Mouse (Mus musculus) erythroblast, embryonic 14.5 days (primary cell): ENCODE results near the gene Hes3. TPM values are rescaled to one million over a fixed set of nuclear protein-coding genes. Genes with fewer than 3 reads are reported as not detected.

Experiments used
- H3K27me3 ChIP-seq: 2 replicates; pipeline ENCODE4 v1.6.1; 2012; ENCODE audit warnings: inconsistent platforms; ENCODE audit not compliant: control insufficient read depth
- H3K36me3 ChIP-seq: 2 replicates; pipeline ENCODE4 v1.6.1; 2012; ENCODE audit warnings: mild to moderate bottlenecking, inconsistent platforms; ENCODE audit not compliant: control insufficient read depth
- H3K4me1 ChIP-seq: 2 replicates; pipeline ENCODE4 v1.6.1; 2012; ENCODE audit warnings: inconsistent platforms; ENCODE audit not compliant: control insufficient read depth
- H3K4me3 ChIP-seq: replicated peaks from 2 replicates; pipeline ENCODE3; 2012; ENCODE audit warnings: moderate library complexity, mild to moderate bottlenecking, inconsistent platforms
- H3K9me3 ChIP-seq: 2 replicates; pipeline ENCODE4 v1.6.1; 2012; ENCODE audit warnings: low read length, inconsistent platforms, mixed read lengths; ENCODE audit not compliant: control insufficient read depth
- GATA1 ChIP-seq: IDR thresholded peaks from 2 replicates; pipeline ENCODE4 v1.6.1; 2012; ENCODE audit warnings: low read length, inconsistent platforms, mixed read lengths
- TAL1 ChIP-seq: IDR thresholded peaks from 3 replicates; pipeline ENCODE4 v1.6.1; 2012; ENCODE audit warnings: low read length, inconsistent platforms, mixed read lengths
- polyA plus RNA-seq: library from polyadenylated mRNA; stranded (reverse); fragments of >175 nt; gene quantifications from 2 replicates; pipeline ENCODE4 v1.2.3, GENCODE M21; 2012

Hes3 gene
- polyA plus RNA-seq, 1 experiment, result not detected

DNA sequence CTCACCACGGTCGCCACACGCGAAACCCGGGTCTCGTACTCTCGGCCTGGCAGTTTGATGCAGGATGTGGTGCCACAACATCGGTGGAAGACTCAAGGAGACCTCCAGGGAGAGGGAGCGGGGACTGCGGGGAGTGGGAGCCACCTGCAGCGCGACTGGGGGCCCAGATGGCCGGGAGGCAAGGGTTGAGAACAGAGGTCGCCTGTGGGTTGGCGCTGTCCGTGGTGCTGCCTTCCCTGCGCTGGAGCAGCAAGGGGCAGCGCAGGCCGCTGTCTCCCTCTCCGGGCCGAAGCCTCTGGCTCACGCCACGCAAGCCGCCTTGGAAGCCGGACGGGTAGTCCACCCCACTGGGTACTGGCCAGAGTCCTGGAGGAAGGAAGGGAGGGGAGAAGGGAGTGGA is 4.6 kb downstream of the Hes3 start:
- Histone ChIP-seq H3K4me1 (peaks cover 20% of the 10 kb centered on the region), H3K9me3 (peaks cover 8% of the 10 kb centered on the region; the same call in 1 of the 2 replicates), H3K36me3 (no peaks in the 10 kb centered on the region), H3K4me3 (no peak overlapping the region), H3K27me3 (peaks cover 93% of the 10 kb centered on the region)
- no peak for TF ChIP-seq TAL1
- TF ChIP-seq GATA1, result no peak

DNA sequence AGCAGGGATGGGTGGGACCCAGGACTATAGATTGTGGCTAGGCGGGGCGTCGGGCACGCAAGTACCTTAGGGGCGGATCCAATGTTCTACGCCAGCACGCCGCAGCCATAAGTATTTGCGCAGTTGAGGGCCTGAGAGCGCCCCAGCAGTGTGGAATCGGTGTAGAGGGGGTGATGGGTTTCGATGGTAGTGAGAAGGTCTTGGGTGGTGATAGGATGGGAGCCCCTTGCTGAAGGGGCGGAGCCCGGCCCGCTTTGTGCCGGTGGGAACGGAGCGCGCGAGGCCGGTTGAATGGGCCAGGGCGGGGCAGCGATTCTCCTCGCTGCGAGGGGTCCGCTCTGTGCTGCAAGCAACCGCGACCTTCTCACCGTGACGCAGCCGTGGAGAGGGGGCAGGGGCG is 5.3 kb downstream of the Hes3 start:
- Histone ChIP-seq H3K4me3 (no peak overlapping the region), H3K27me3 (peaks cover 93% of the 10 kb centered on the region), H3K9me3 (peaks cover 8% of the 10 kb centered on the region; the same call in 1 of the 2 replicates), H3K36me3 (no peaks in the 10 kb centered on the region), H3K4me1 (peaks cover 20% of the 10 kb centered on the region)
- TF ChIP-seq TAL1, result no peak
- TF ChIP-seq GATA1, result no peak

DNA sequence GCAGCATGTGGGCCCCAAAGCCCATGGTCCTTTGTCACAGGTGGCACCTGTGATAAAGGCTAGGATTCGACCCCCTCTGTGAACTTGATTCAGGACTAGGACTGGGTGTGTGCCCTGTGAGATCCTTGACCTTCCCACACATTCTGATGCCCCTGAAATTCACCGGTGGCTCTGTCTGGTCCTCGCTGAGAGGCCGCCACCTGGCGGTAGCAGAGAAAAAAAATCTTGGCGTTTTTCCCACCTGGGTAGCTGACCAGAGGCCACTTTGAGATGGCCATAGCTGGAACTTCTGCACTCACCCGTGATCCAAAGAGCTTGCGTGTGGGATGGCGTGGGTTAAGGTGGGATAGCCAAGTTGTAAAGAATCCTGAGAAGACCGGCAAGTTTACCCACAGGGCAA is 6.0 kb downstream of the Hes3 start:
- peaks cover 20% of the 10 kb centered on the region for H3K4me1 ChIP-seq
- H3K4me3 ChIP-seq, result no peak overlapping the region
- TF ChIP-seq GATA1 (no peak), TAL1 (no peak)
- no peaks in the 10 kb centered on the region for H3K36me3 ChIP-seq
- peaks cover 8% of the 10 kb centered on the region; the same call in 1 of the 2 replicates for H3K9me3 ChIP-seq
- H3K27me3 ChIP-seq, result peaks cover 93% of the 10 kb centered on the region

DNA sequence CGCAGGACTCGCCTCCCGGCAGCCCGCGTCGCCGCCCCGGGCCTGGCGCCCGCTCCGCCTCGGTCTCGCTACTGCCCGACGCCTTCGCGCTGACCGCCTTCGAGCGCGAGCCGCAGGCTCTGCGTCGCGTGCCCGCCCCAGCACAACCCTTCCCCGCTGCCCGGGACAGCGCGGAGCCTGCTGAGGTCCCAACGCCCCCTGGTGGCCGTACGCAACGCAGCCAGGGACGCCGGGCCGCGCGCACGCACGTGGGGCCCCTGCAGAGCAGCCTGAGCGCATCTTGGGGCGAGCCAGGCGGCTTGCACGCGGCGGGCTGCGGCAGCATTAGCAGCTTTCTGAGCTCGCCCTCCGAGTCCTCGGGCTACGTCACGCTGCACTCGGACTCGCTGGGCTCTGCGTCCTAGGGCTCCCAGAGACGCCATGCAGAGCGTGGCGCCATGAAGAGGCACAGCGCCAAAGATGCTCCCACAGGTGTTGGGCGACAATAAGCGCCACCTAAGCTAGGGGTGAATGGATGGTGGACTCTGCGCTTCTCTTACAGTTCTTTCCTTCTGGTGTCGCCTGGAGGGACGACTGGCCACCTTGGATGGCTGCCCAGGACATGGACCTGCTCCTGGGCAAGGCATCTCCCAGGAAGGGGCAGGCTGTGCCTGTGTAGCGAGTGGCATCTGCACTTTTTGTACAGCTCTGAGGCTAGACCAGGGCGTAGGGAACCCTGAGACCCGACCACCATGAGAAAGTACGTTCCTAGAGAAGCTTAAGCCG is 8.1 kb downstream of the Hes3 start:
- Histone ChIP-seq H3K9me3 (peaks cover 2% of the 10 kb centered on the region; the same call in 1 of the 2 replicates), H3K4me1 (peaks cover 20% of the 10 kb centered on the region), H3K36me3 (no peaks in the 10 kb centered on the region), H3K27me3 (peaks cover 84% of the 10 kb centered on the region), H3K4me3 (no peak overlapping the region)
- TF ChIP-seq GATA1, result no peak
- TF ChIP-seq TAL1, result no peak

DNA sequence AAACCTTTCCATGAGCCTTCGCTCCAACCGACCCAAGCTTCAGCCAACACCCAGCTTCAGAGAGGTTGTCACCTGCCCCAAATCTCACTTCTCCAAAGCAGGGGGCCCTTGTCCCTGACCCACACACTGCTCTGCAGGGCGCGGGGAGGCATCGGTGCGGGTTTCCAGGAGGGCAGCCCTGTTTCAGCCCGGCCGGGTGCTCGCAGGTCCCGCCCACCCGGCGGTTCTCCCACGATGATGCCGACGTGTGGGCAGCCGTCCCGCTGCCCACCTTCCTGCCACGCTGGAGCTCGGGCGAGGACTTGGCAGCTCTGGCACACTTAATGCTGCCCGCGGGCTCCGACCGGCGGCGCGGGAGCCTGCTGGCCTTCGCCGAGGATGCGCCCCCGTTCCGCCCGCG is 8.7 kb downstream of the Hes3 start:
- Histone ChIP-seq H3K9me3 (peaks cover 2% of the 10 kb centered on the region; the same call in 1 of the 2 replicates), H3K36me3 (no peaks in the 10 kb centered on the region), H3K4me3 (no peak overlapping the region), H3K4me1 (peaks cover 20% of the 10 kb centered on the region), H3K27me3 (peaks cover 77% of the 10 kb centered on the region)
- no peak for TF ChIP-seq GATA1
- no peak for TF ChIP-seq TAL1

DNA sequence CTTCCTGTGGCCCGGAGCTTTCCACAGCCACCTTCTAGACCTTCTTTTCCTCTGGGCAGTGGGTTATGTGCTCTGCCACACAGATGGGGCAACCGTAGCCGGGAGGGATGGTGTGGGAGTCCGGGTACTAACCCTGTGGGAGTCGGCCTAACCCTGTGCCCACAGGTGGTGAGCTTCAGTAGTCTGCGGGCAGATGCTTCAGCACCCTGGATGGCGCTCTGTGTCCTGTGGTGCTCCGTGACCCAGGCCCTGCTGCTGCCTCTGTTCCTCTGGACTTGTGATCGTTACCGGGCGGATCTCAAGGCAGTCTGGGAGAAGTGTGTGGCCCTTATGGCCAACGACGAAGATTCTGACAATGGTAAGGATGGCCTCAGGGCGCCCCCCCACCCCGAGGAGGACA is 9.9 kb downstream of the Hes3 start:
- Histone ChIP-seq H3K4me3 (no peak overlapping the region), H3K27me3 (peaks cover 72% of the 10 kb centered on the region), H3K4me1 (peaks cover 16% of the 10 kb centered on the region), H3K36me3 (no peaks in the 10 kb centered on the region), H3K9me3 (peaks cover 2% of the 10 kb centered on the region; the same call in 1 of the 2 replicates)
- no peak for TF ChIP-seq GATA1
- no peak for TF ChIP-seq TAL1

DNA sequence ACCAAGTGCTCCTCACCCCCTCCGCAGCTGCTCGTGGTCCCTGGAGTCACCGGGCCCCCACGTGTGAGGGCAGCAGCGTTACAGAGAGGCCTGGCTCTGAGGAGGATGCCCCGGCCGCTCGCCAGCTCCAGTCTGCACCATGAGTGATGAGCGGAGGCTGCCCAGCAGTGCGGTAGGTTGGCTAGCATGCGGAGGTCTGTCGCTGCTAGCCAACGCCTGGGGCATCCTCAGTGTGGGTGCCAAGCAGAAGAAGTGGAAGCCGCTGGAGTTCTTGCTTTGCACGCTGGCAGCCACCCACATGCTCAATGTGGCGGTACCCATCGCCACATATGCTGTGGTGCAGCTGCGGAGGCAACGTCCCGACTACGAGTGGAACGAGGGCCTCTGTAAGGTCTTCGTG is 12.5 kb downstream of the Hes3 start:
- peaks cover 72% of the 10 kb centered on the region for H3K27me3 ChIP-seq
- peaks cover 2% of the 10 kb centered on the region; the same call in 1 of the 2 replicates for H3K9me3 ChIP-seq
- peaks cover 9% of the 10 kb centered on the region for H3K4me1 ChIP-seq
- H3K4me3 ChIP-seq, result no peak overlapping the region
- H3K36me3 ChIP-seq, result no peaks in the 10 kb centered on the region
- TF ChIP-seq GATA1, result no peak
- TF ChIP-seq TAL1, result no peak

DNA sequence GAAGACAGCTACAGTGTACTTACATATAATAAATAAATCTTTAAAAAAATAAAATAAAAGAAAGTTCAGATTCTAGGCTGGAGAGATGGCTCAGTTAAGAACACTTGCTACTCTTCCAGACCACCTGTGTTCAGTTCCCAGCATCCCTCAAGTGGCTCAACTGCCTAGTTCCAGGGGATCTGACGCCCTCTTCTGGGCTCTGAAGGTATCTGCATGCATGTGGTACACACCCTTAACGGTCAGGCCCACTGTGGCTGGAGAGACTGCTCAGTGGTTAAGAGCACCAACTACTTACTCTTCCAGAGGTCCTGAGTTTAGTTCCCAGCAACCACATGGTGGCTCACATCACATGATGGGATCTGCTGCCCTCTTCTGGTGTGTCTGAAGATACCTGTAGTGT is 13.5 kb downstream of the Hes3 start:
- Histone ChIP-seq H3K4me3 (no peak overlapping the region), H3K27me3 (peaks cover 72% of the 10 kb centered on the region), H3K36me3 (no peaks in the 10 kb centered on the region), H3K9me3 (peaks cover under 1% of the 10 kb centered on the region; the same call in 1 of the 2 replicates), H3K4me1 (peaks cover 2% of the 10 kb centered on the region)
- TF ChIP-seq GATA1, result no peak
- TF ChIP-seq TAL1, result no peak

DNA sequence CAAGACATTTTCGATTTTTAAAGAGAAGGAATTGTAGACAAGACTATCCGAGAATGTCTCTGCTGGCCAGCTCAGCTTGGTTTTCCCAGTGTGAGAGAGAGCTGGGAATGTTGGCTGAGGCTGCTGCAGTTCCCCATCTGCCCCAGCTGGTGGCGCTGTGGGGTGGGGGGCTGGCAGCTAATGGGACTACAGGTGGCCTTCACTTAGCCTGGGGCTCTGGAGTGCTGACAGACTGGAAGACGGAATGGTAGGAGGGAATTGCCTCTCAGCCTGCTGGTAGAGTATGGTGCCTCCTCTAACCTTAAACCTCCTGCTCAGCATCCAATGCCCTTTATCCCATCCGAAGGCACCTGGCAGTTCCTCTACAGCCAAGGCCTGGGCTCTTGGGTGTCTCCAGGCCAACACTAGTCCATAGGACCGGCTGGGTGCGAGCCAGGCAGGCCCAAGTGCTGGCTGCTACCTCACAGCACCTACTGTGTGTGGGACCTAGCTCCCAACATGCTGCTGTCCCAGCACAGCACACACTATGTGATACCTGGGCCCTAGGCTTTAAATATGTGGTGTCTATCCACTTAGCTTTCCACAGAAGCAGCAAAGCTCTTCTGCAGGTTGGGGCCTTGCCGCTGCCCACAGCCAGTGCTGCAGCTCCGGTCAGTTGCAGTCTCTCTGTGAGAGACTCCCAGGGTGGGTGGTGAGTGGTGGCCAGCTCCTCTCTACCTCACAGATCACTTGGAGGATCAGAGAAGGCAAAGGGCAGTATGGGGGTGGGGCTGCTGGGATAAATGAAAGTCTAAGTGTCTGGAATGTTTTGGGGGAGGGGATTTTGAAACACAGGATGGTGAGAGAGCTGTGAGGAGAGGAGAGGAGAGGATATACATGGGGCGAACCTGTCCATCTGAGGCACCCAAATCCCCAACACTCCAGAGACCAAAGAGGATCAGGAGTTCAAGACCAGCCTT is 14.8 kb downstream of the Hes3 start:
- Histone ChIP-seq H3K9me3 (no peaks in the 10 kb centered on the region), H3K4me3 (no peak overlapping the region), H3K4me1 (no peaks in the 10 kb centered on the region; the same call in 1 of the 2 replicates), H3K27me3 (peaks cover 67% of the 10 kb centered on the region), H3K36me3 (no peaks in the 10 kb centered on the region)
- TF ChIP-seq GATA1, result no peak
- TF ChIP-seq TAL1, result no peak
